Mouse (Mus musculus) retina, postnatal 7 days (tissue): Measurements from ENCODE around the gene Zcchc9.

Experiments
- DNase-seq: peaks from one replicate; pipeline ENCODE4 v3.0.0-alpha.2; 2012; ENCODE audit warnings: low read depth, low spot score

The Zcchc9 gene

GRCm38 (mm10) chr13:91761654-91762445 is 45.7 kb downstream of the Zcchc9 start:
- no peak for DNase-seq

GRCm38 (mm10) chr13:91760302-91761050 is 47.0 kb downstream of the Zcchc9 start:
- no peak for DNase-seq

- no peak for DNase-seq
Observed at GRCm38 (mm10) chr13:91759791-91760190, 47.7 kb downstream of the Zcchc9 start.

- no peak for DNase-seq
Observed at GRCm38 (mm10) chr13:91758316-91759048, 49.0 kb downstream of the Zcchc9 start.

GRCm38 (mm10) chr13:91756230-91756629 is 51.3 kb downstream of the Zcchc9 start:
- DNase-seq: no peak

- DNase-seq: no peak
Observed at GRCm38 (mm10) chr13:91754762-91755161, 52.7 kb downstream of the Zcchc9 start.

- no peak for DNase-seq
Observed at GRCm38 (mm10) chr13:91753724-91754123, 53.8 kb downstream of the Zcchc9 start.

- DNase-seq: no peak
Observed at GRCm38 (mm10) chr13:91749981-91750380, 57.5 kb downstream of the Zcchc9 start.

- DNase-seq: no peak
Observed at GRCm38 (mm10) chr13:91748401-91748800, 59.1 kb downstream of the Zcchc9 start.
